Comparison of ENCODE assay signal across 27 mouse cellular contexts in the genomic region with DNA sequence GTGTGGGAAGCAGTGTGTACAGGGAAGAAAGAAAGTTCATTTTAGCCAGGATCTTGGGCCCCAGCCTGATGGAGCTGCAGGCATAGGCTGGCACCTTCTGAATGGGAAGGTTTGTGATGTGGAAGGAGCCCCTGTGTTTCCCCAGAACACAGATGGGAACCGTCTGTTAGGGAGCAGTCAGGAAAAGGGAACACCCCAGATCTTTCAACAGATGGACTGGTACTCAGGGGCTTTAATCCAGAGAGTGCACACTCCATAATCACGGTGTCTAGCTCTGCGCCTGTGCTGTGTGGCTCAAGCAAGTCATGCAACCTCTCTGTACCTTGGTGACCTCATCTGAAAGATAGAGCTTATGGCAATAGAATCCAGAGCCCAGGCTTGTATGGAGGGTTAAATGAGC.
DNase-seq lines count a peak whose midpoint lies in the region; ATAC-seq lines count a peak whose summit lies in the region.
"Had no signal": no experiment of that assay in that cellular context is flagged by ENCODE, and none has a peak within 500 bp of the region (broad histone marks: within the 10 kb centered on the region; RNA-seq: fewer than 3 reads in every experiment).

No protein-coding gene starts in this region.

- no peak overlapping the region for H3K4me3 ChIP-seq in forebrain, embryonic 15.5 days
- H3K4me3 ChIP-seq in forebrain, embryonic 10.5 days: no peak overlapping the region
- H3K4me3 ChIP-seq in forebrain, embryonic 16.5 days (replicated peaks; ENCODE audit: low read length): no peak overlapping the region
- H3K4me3 ChIP-seq: embryonic facial prominence, embryonic 10.5 days; embryonic facial prominence, embryonic 13.5 days; erythroblast, embryonic 14.5 days; gastrocnemius, adult 2 months; heart, embryonic 10.5 days; heart, embryonic 13.5 days had no signal

- no peaks in the 10 kb centered on the region for H3K27me3 ChIP-seq in forebrain, embryonic 15.5 days
- peaks cover 98% of the 10 kb centered on the region for H3K27me3 ChIP-seq in forebrain, embryonic 10.5 days (ENCODE audit: poor library complexity, severe bottlenecking)
- no peaks in the 10 kb centered on the region; the same call in none of the 2 replicates for H3K27me3 ChIP-seq in forebrain, embryonic 16.5 days (replicated peaks; ENCODE audit: control insufficient read depth, insufficient read depth, low read length)

- no peaks in the 10 kb centered on the region for H3K36me3 ChIP-seq in forebrain, embryonic 15.5 days
- H3K36me3 ChIP-seq in forebrain, embryonic 10.5 days (replicated peaks): no peaks in the 10 kb centered on the region
- no peaks in the 10 kb centered on the region for H3K36me3 ChIP-seq in forebrain, embryonic 16.5 days (ENCODE audit: control insufficient read depth, insufficient read depth)
- H3K36me3 ChIP-seq: embryonic facial prominence, embryonic 10.5 days; embryonic facial prominence, embryonic 13.5 days; heart, embryonic 10.5 days; heart, embryonic 13.5 days had no signal

- H3K27ac ChIP-seq in forebrain, embryonic 15.5 days (replicated peaks): no peak overlapping the region
- H3K27ac ChIP-seq in forebrain, embryonic 10.5 days: no peak overlapping the region
- H3K27ac ChIP-seq in forebrain, embryonic 16.5 days (ENCODE audit: low read length): no peak overlapping the region
- H3K27ac ChIP-seq: embryonic facial prominence, embryonic 10.5 days; embryonic facial prominence, embryonic 13.5 days; gastrocnemius, adult 2 months; heart, embryonic 10.5 days; heart, embryonic 13.5 days; hindbrain, embryonic 14.5 days; hindbrain, postnatal 0 days had no signal

- H3K9ac ChIP-seq in forebrain, embryonic 15.5 days (replicated peaks): no peak overlapping the region
- H3K9ac ChIP-seq in forebrain, embryonic 16.5 days (replicated peaks; ENCODE audit: low read depth, low read length): no peak overlapping the region
- H3K9ac ChIP-seq: embryonic facial prominence, embryonic 13.5 days; heart, embryonic 13.5 days; hindbrain, embryonic 14.5 days had no signal

- no peak overlapping the region for H3K4me2 ChIP-seq in forebrain, embryonic 15.5 days (replicated peaks)
- no peak overlapping the region for H3K4me2 ChIP-seq in forebrain, embryonic 16.5 days (ENCODE audit: low read length)
- H3K4me2 ChIP-seq: embryonic facial prominence, embryonic 13.5 days; heart, embryonic 13.5 days; hindbrain, embryonic 14.5 days had no signal

- H3K9me3 ChIP-seq in forebrain, embryonic 15.5 days: no peaks in the 10 kb centered on the region
- no peaks in the 10 kb centered on the region for H3K9me3 ChIP-seq in forebrain, embryonic 10.5 days
- H3K9me3 ChIP-seq in forebrain, embryonic 16.5 days (ENCODE audit: control insufficient read depth, low read length): no peaks in the 10 kb centered on the region
- H3K9me3 ChIP-seq: embryonic facial prominence, embryonic 10.5 days; embryonic facial prominence, embryonic 13.5 days; heart, embryonic 10.5 days; heart, embryonic 13.5 days had no signal

- ATAC-seq in forebrain, embryonic 15.5 days (replicated peaks): peak; percentile 68; the same call in 1 of the 2 replicates
- peak; percentile 69 for ATAC-seq in forebrain, embryonic 16.5 days
- ATAC-seq: CD4-positive, CD25-positive, alpha-beta regulatory T cell, adult 4 months; hindbrain, postnatal 0 days; inflammation-experienced regulatory T-cells, adult 6 months; intestine, postnatal 0 days had no signal

- H3K4me1 ChIP-seq in forebrain, embryonic 15.5 days: no peaks in the 10 kb centered on the region
- H3K4me1 ChIP-seq in forebrain, embryonic 10.5 days: peaks cover 11% of the 10 kb centered on the region; the same call in 1 of the 2 replicates
- H3K4me1 ChIP-seq in forebrain, embryonic 16.5 days (replicated peaks; ENCODE audit: control insufficient read depth, insufficient read depth, low read length): no peaks in the 10 kb centered on the region

- 84% methylated on average over 3 of the region's 3 CpGs for WGBS in forebrain, embryonic 15.5 days
- 90% methylated on average over 3 of the region's 3 CpGs for WGBS in forebrain, embryonic 10.5 days
- WGBS in forebrain, embryonic 16.5 days: 58% methylated on average over 3 of the region's 3 CpGs

- DNase-seq in forebrain, embryonic 10.5 days (ENCODE audit: extremely low spot score, low spot score): no peak
- peak; percentile 15 for DNase-seq in layer of hippocampus, adult 9-11 months
- DNase-seq in layer of hippocampus, adult 9-10 months (ENCODE audit: low spot score): no peak
- no peak for DNase-seq in cerebellum, postnatal 14 days
- DNase-seq: adrenal gland, adult 2 months; adrenal gland, postnatal 14 days; cerebellum, adult 18-20 months; cerebellum, adult 9-10 months; embryo, embryonic 11 days; gastrocnemius, adult 2 months; gastrocnemius, postnatal 14 days; heart, adult 18-20 months; heart, postnatal 14 days; heart, postnatal 4 days; kidney, adult 2 months had no signal
